Mouse (Mus musculus): ENCODE measurements around the gene Tnr. TPM values are rescaled to one million over a fixed set of nuclear protein-coding genes. Genes with fewer than 3 reads are reported as not detected.
A peak's percentile ranks its signal among the peaks of the same experiment; 100 is the strongest.

The Tnr gene
- total RNA-seq, 2 experiments from 2014 or later = not detected

DNA sequence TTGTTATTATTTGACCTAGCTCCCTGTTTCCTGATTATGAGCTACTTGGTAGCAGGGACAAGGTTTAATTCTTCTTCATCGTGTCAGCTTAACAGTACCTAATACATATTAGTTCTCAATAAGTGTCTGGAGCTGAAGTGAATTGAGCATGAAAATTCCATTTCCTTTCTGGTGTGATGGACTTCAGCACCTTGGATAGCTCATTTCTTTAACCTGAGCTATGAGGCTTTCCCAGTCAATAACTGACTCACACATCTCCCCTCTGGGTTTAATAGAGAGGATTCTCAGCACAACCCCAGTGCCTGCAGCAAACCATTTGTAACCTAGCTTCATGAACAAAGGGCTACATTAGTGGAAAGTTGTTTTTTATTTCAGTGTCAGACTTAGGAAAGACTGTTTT lies 97.8 kb downstream of the Tnr start:
- ATAC-seq (replicated peaks; ENCODE audit: poor library complexity) = no peak

DNA sequence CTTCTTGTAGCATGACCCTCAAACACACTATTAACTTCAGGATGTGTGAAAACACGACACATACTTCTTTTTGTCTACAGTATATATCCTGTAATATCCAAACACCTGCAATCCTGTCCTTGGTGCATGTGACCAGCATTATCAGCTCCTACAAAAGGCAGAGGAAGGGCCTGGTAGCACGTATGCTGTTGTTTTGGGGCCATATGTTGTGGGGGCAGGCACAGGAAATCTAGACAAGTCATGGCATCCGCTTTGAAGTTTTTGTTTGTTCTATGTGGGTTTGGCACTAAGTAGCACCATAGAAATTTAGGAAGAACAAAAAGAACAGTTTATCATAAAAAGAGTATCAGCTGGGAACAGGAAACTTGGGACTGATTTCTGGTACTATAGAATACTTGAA lies 105.5 kb downstream of the Tnr start:
- no peak for ATAC-seq (replicated peaks; ENCODE audit: poor library complexity)

DNA sequence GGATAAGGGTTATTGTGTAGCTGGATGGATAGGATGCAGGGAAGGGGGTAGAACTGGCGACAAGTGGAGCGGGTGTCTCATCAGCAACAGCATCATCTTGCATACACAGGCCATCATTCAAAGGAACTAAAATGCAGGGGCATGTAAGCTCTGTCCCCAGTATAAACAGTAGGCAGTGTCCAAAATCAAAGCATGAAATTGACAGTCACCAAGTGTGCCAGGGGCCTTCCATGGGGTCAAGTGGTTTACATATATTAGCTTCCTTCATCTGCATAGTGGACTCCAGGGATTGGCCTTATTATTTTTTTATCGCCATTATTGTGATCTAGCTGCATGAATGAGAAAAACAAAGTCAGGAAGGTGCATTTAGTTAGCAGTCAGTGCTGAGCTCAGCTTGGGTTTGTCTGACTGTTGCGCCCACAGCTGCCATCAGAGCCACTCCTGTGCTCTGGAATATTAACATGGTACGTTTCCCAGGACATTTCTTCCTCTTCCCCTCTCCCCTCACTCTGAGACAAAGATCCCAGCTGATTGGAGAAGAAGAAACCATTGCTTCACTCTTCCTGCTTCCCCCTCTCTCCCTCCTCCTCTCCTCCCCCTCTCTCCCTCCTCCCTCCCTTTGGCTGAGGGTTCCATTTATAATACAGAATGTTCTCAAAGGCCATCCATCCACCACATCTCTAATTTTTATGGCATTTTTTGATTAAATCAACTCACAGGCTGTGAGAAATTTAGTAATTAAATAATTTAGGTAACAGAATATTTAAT lies 106.4 kb downstream of the Tnr start:
- no peak for ATAC-seq (replicated peaks; ENCODE audit: poor library complexity)

GRCm38 (mm10) chr1:159632558-159632957 lies 109.0 kb downstream of the Tnr start:
- ATAC-seq (replicated peaks; ENCODE audit: poor library complexity) = no peak

DNA sequence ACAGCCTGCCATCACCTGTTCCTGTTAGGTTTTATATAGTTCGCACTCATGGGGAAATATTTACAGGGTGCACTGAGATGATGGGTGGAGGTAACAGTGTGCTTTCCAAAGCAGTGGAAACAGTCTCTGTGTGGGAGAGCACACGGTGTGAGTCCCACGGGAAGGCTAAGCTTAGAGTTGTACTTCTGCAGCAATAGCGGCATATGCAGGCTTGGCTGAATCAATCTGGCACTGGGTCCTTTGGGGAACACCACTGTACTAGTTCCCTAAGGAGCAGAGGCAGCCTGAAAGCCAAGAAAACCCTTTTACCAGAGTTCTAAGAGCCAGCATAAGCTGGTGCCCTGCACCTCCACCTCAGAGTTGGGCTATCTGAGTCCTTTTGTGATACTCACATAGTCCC lies 115.8 kb downstream of the Tnr start:
- ATAC-seq (replicated peaks; ENCODE audit: poor library complexity) = no peak

DNA sequence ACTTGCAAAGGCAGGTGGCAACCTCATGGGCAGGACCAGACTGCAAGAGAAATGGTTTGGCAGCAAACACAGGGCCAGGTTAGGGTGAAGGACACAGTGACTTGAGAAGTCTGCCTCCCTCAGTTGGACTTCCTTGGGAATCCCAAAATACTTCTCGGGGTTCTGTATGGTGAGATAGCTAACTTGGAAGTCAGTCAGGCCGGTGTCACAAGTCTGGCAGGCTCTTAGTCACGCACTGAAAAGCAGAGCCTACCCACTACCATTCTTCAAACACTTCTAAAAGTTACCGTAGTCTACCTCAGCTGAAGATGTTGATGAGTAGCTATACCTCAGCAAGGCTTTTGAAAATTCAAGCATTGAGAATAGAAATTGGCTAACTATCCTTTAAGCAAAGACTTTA lies 122.2 kb downstream of the Tnr start:
- ATAC-seq (replicated peaks; ENCODE audit: poor library complexity) = no peak

- ATAC-seq (replicated peaks; ENCODE audit: poor library complexity) = no peak
Measured at GRCm38 (mm10) chr1:159650486-159650885, 126.9 kb downstream of the Tnr start.

DNA sequence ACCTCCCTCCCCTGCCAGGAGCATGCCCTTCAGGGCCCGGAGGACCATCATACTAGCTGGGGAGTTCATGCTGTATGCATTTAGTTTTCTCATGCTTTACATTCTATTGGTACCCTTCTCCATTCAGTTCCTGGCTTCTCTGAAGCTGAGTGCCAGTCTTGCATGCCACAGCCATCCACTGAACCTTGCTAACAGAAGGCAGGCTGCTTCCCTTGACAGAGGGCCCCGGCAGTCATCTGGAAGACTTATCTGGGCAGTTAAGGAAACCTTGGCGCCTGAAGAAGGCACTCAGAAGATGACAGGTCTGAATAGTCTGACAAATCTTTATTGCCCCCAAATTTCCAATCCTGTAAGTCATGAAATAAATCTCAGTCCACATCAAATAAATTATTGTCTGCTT lies 131.7 kb downstream of the Tnr start:
- no peak for ATAC-seq (replicated peaks; ENCODE audit: poor library complexity)

GRCm38 (mm10) chr1:159657856-159658542 lies 134.4 kb downstream of the Tnr start:
- no peak for ATAC-seq (replicated peaks; ENCODE audit: poor library complexity)

DNA sequence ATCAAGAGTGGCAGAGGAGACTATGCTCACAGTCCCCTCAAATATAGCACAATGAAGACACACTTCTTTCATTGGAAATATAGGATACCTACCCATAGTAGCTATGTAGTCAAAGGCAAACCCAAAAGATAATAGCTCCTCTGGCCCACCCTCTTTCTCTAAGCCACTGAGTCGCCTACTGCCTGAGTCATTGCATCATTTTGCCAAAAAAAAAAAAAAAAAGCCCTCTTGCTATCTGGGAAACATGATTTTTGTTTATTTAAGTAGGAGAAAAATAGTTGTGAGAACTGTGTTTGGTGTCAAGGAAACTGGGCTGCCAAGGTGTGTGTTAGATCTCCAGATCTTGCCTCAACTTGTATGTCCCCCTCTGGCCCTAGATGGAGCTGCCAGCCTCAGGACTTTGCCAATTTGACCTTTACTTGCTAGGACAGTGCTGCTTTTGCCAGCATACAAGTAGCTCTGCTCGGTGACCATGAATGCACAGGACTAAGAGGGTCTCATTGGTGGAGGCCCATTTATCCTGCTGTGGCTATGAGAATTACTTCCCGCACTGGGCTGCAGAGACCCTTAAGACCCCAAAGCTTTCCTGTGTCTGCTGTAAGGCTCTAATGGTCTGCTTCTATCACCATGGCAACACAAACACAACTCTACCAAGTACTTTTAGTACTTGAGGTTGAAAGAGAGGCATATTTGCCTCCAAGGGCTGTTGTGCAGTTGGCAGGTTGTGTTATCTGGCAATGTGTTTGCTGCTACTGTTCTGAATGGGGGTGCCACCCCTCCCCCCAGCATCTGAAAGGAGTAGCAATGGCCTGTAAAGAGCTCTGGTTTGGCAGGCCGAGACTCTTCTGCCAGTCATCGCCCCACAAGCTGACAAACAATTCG lies 137.3 kb downstream of the Tnr start:
- no peak for ATAC-seq (replicated peaks; ENCODE audit: poor library complexity)

DNA sequence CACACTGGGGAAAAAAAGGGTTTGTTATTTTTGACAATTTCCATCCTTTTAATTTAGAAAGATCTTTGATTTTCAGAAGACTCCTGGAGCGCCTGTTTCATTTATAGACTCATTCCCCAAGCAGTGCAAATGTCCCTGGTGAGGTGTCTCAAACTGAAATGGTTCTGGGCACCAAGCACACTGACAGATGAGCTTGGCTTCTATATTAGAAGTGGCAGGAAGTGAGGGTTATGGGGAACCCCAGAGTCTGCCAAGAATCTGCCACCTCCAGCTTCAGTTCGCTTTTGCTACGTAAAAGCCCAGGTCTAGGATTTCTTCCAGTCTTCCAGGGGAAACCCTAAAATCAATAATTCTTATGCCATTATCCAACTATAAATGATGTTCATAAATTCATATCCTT lies 140.9 kb downstream of the Tnr start:
- ATAC-seq (replicated peaks; ENCODE audit: poor library complexity) = no peak

DNA sequence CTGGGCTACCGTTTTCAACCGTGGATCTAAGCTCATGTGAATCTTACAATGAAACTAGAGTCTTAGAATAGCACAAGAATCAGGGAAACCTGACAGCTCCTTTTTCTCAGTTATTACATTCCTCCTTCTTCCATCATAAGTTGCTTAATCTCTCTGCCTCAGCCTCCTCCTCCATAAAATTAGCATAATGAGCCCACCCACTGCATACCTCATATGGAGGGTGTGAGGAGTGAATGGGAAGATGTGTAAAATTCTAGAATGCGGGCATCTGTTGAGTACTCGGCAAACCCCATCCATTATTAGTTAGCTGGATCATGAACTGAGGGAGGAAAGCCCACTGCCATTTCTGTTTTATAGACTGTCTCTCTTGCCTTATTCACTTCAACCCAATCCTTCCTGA lies 141.4 kb downstream of the Tnr start:
- ATAC-seq (replicated peaks; ENCODE audit: poor library complexity) = no peak

GRCm38 (mm10) chr1:159670629-159671150 lies 147.1 kb downstream of the Tnr start:
- ATAC-seq (replicated peaks; ENCODE audit: poor library complexity) = no peak

GRCm38 (mm10) chr1:159671181-159671580 lies 147.6 kb downstream of the Tnr start:
- no peak for ATAC-seq (replicated peaks; ENCODE audit: poor library complexity)

DNA sequence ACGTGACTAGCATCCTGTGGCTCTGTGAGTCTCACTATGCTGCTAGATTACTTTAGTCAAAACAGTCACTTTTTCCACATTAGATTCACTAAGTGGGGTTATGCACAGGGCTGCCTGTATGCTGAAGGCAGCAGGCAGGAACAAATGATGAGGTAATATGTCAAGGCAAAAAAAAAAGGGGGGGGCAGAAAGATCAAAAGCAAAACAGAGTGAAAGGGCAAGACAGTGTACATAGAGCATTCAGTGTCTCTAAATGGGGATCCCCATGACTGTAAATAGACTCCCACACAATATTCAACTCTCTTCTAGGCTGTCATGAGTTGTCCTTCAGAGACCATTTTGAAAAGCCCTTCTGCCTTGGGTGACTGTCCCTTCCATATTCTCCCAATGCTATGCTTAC lies 150.7 kb downstream of the Tnr start:
- no peak for ATAC-seq (replicated peaks; ENCODE audit: poor library complexity)

DNA sequence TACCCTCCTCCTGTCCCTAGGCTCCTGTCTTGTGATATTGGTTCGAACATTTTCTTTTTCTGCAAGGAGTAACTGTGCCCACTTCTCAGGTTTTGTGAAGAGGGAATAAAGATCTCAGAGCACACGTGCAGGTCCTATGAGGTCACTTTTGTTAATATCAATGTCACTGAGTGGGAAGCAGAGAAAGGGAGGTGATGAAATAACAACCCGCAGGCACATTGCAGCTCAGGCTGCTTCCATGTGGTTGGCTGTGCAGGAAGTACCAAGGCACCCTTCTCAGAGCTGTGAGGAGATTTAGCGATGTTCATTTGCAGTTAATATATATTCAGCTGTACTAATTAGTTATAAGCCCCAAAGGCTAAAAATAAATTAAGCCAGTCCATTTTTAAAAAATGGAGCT lies 151.9 kb downstream of the Tnr start:
- ATAC-seq (replicated peaks; ENCODE audit: poor library complexity) = peak; percentile 89

DNA sequence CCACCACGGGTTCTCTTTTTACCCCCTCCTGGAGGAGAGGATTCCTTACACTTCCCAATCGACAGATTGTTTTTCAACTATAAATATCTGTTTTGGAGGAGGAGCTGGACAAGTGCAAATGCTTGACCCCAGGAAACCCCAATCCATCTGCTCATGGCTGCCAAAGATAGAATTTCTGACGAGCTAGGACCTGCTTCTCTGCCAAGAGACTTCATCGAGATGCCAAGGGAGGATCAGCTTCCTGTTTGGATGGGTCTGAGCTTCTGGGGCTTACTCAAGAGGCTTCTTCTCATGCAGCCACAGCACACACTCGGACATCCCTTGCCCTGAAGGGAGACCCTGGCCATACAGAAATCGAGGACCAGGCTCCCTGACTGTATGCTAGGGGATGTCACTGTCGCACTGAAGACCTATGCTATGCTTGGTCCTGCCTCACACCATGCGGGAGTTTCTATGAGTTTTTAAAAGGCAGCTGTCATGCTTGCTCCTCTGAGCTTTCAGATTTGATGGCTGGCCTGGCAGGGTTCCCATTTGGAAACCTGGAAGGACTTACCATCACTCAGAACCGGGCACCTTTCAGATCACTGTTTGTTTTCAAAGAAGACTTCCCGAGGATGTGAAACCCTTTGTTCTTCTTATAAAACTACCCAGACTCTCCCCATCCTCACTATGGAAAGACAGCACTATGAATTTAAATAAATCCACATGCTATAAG lies 154.8 kb downstream of the Tnr start:
- ATAC-seq (replicated peaks; ENCODE audit: poor library complexity) = no peak

DNA sequence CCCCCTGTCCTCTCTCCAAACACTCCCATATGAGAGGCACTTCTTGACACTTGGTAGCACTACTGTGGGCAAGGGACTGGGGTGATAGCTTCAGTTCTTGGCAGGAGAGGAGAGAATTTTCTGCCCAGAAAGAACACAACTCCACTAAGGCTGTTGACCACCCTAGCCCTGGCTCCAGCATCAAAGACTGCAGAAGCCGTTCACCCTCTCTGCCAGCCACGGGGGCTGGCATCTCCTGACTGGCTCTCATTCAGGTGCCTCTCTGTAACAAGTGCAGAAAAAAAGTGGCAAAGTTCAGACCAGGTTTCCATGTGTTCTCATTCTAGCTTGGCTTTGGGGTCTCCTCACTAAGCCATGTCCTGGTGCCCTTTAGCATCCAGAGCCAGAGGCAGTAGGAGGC lies 157.7 kb downstream of the Tnr start:
- ATAC-seq (replicated peaks; ENCODE audit: poor library complexity) = no peak

GRCm38 (mm10) chr1:159686476-159687231 lies 163.1 kb downstream of the Tnr start:
- peak; percentile 89 for ATAC-seq (replicated peaks; ENCODE audit: poor library complexity)

GRCm38 (mm10) chr1:159696717-159697116 lies 173.1 kb downstream of the Tnr start:
- no peak for ATAC-seq (replicated peaks; ENCODE audit: poor library complexity)
